In genomic region chr8:84936962-84937546, GRCm38 (mm10) we compare ENCODE assay signal across 8 mouse cellular contexts. TPM values are rescaled to one million over a fixed set of nuclear protein-coding genes. Genes with fewer than 3 reads are reported as not detected.
DNase-seq lines count a peak whose midpoint lies in the region; ATAC-seq lines count a peak whose summit lies in the region.

Mast1 (minus strand) TSS chr8:84937359.

- peak within 1 kb of the TSS; percentile 87 for H3K4me2 ChIP-seq in hindbrain, embryonic 13.5 days

- H3K27me3 ChIP-seq in forebrain, embryonic 10.5 days (ENCODE audit: poor library complexity, severe bottlenecking) = peaks cover 70% of the 10 kb centered on the region
- H3K27me3 ChIP-seq in hindbrain, embryonic 13.5 days = peaks cover 22% of the 10 kb centered on the region
- H3K27me3 ChIP-seq in megakaryocyte, embryonic 14.5 days (replicated peaks) = peaks cover 79% of the 10 kb centered on the region

- WGBS in forebrain, embryonic 10.5 days = under 1% methylated on average over 49 of the region's 50 CpGs
- WGBS in hindbrain, embryonic 13.5 days = 0% methylated on average over 45 of the region's 50 CpGs

- peak within 1 kb of the TSS; percentile 98 for H3K9ac ChIP-seq in hindbrain, embryonic 13.5 days

- no peaks in the 10 kb centered on the region for H3K36me3 ChIP-seq in forebrain, embryonic 10.5 days (replicated peaks)
- peaks cover 9% of the 10 kb centered on the region for H3K36me3 ChIP-seq in hindbrain, embryonic 13.5 days
- H3K36me3 ChIP-seq in megakaryocyte, embryonic 14.5 days (replicated peaks; ENCODE audit: low read length) = no peaks in the 10 kb centered on the region

- H3K4me1 ChIP-seq in brown adipose tissue, adult 24 weeks (ENCODE audit: control insufficient read depth, insufficient read depth, insufficient read length, low read length) = 0 out of 2 replicates have a peak, but pooled peaks cover 2% of the 10 kb centered on the region
- peaks cover 38% of the 10 kb centered on the region for H3K4me1 ChIP-seq in forebrain, embryonic 10.5 days
- H3K4me1 ChIP-seq in hindbrain, embryonic 13.5 days (replicated peaks) = peaks cover 37% of the 10 kb centered on the region
- H3K4me1 ChIP-seq in megakaryocyte, embryonic 14.5 days = peaks cover 39% of the 10 kb centered on the region

- H3K27ac ChIP-seq in brown adipose tissue, adult 24 weeks (replicated peaks; ENCODE audit: low read depth, low read length) = no peak within 1 kb of the TSS
- peak within 1 kb of the TSS; percentile 82 for H3K27ac ChIP-seq in forebrain, embryonic 10.5 days
- H3K27ac ChIP-seq in hindbrain, embryonic 13.5 days = peak within 1 kb of the TSS; percentile 98

- DNase-seq in heart, adult 18-20 months = peak; percentile 35 to 54
- no peak for DNase-seq in heart, adult 9 months (ENCODE audit: low spot score in 2 of 2)
- DNase-seq in forebrain, embryonic 10.5 days (ENCODE audit: extremely low spot score, low spot score) = peak; percentile 77
- peak in 1 of 2 experiments; percentile 50 for DNase-seq in left cerebral cortex, adult 8-10 months (ENCODE audit: low spot score in 2 of 2)
- peak; percentile 83 for DNase-seq in right cerebral cortex, postnatal 25 days

- H3K9me3 ChIP-seq in forebrain, embryonic 10.5 days = no peaks in the 10 kb centered on the region
- no peaks in the 10 kb centered on the region for H3K9me3 ChIP-seq in hindbrain, embryonic 13.5 days
- no peaks in the 10 kb centered on the region for H3K9me3 ChIP-seq in megakaryocyte, embryonic 14.5 days

- ATAC-seq in hindbrain, embryonic 13.5 days (ENCODE audit: low FRiP score) = peak; percentile 53

- peak within 1 kb of the TSS; percentile 29 for H3K4me3 ChIP-seq in brown adipose tissue, adult 24 weeks (ENCODE audit: insufficient read depth, low read depth, low read length)
- peak within 1 kb of the TSS; percentile 70 for H3K4me3 ChIP-seq in forebrain, embryonic 10.5 days
- peak within 1 kb of the TSS; percentile 85 for H3K4me3 ChIP-seq in hindbrain, embryonic 13.5 days
- H3K4me3 ChIP-seq in megakaryocyte, embryonic 14.5 days (replicated peaks) = peak within 1 kb of the TSS; percentile 89

RNA-seq across cellular contexts. Expression of gene Mast1, which starts in this region (rescaled TPM):
- under 1 TPM; 0.10 TPM for total RNA-seq in heart, adult 18-20 months (2021)
- not detected in 2 replicates for polyA plus RNA-seq in brown adipose tissue, adult 24 weeks (2012; ENCODE audit: insufficient read depth, insufficient read length, missing spikeins)
- 2.6 and 3.8 TPM in 2 replicates for polyA plus RNA-seq in forebrain, embryonic 10.5 days (2016; fragmentation: Nextera tagmentation; extraction: Ambion mirVana)
- 59.1 and 62.2 TPM in 2 replicates for polyA plus RNA-seq in hindbrain, embryonic 13.5 days (2015; fragmentation: Nextera tagmentation; extraction: Ambion mirVana)
- 10 to 100 TPM; 69.1 to 76.7 (median 74.1) TPM for total RNA-seq in left cerebral cortex, adult 8-10 months (2022)
- 0.20 TPM in 1 of 2 replicates, not detected in the other for polyA plus RNA-seq in megakaryocyte, embryonic 14.5 days (2012; ENCODE audit: insufficient read depth, low replicate concordance)

Comparison
In these comparisons a context has a peak if more than half of its experiments do, and no peak if none do; other contexts are left out.
1. RNA of gene Mast1 (total RNA-seq): 69.1 to 76.7 TPM in left cerebral cortex, adult 8-10 months; 0.10 TPM in heart, adult 18-20 months; every median in the first group is over 10 times any median in the second.
2. RNA of gene Mast1 (polyA plus RNA-seq): 59.1 to 62.2 TPM in hindbrain, embryonic 13.5 days; 2.6 to 3.8 TPM in forebrain, embryonic 10.5 days, 0.20 TPM in megakaryocyte, embryonic 14.5 days and not detected in brown adipose tissue, adult 24 weeks; every median in the first group is over 10 times any median in the second.
3. Peak in DNase-seq in heart, adult 18-20 months; RNA of the gene not detected or under 1 TPM.
4. DNase-seq: peak in forebrain, embryonic 10.5 days (single experiment) and right cerebral cortex, postnatal 25 days (single experiment); none in heart, adult 9 months (0 of 2).
5. H3K4me3 ChIP-seq: peak in every context shown above with its lines; median percentile 89 in megakaryocyte, embryonic 14.5 days; 85 in hindbrain, embryonic 13.5 days; 70 in forebrain, embryonic 10.5 days; 29 in brown adipose tissue, adult 24 weeks.